Mouse (Mus musculus) cerebellum, postnatal 25 days (tissue): ENCODE results near the gene Hsd3b4.
"Not testable (repeated sequence)": the region's sequence is repeated elsewhere in the genome, so short reads cannot be mapped to it uniquely, and the experiment has no call there.

Source experiments
- DNase-seq, 2 experiments: peaks; one replicate each; pipeline ENCODE4 v3.0.0; 2021; ENCODE audit warnings: mixed read lengths in 2 of 2

Hsd3b4 gene

GRCm38 (mm10) chr3:98510414-98510813 lies at the start of gene Hsd3b4:
Hsd3b4 (minus strand) TSS chr3:98510514.
- not testable (repeated sequence) for DNase-seq

DNA sequence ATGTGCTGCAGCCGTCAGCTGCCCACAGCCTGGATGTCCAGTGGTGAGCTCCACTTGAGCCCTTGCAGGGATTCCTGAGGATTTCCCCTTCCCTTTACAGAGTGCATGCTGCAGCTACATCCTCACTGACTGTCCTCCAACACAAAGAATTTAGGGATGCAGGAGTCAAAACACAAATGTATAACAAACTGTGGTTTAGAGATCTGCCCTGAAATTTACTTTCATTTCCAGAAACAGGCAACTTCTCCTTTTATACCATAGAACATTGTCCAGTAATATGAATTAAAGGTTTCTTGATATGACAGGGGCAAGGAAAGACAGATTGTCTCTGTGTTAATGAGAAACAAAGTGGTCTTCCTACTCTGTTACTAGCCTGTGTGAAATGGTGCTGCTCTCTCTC lies 40.5 kb upstream of the Hsd3b4 start:
- DNase-seq: not testable (repeated sequence)

DNA sequence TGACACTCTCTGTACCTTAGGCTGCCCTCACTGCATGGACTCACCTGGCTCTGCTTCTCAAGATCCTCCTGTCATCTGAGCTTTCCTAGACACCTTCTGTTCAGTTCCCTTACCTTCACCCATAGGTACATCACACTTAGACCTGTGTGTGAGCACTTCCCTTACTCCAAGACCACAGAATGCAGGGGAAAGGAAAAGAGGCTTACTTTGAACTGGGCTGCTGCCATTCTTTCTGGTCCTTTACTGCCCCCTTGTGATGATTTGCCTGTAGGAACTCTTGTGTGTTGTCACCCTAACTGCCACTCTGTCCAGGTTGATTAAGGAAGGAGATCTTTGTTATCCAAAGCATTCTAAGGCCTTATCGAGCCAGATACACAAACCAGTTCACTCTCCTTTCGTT lies 39.9 kb upstream of the Hsd3b4 start:
- not testable (repeated sequence) for DNase-seq

- not testable (repeated sequence) for DNase-seq
Measured at GRCm38 (mm10) chr3:98548495-98548894, 38.2 kb upstream of the Hsd3b4 start.

GRCm38 (mm10) chr3:98547641-98548040 lies 37.3 kb upstream of the Hsd3b4 start:
- DNase-seq: not testable (repeated sequence)

GRCm38 (mm10) chr3:98524978-98525377 lies 14.7 kb upstream of the Hsd3b4 start:
- not testable (repeated sequence) for DNase-seq

GRCm38 (mm10) chr3:98524552-98524951 lies 14.2 kb upstream of the Hsd3b4 start:
- DNase-seq: not testable (repeated sequence)

DNA sequence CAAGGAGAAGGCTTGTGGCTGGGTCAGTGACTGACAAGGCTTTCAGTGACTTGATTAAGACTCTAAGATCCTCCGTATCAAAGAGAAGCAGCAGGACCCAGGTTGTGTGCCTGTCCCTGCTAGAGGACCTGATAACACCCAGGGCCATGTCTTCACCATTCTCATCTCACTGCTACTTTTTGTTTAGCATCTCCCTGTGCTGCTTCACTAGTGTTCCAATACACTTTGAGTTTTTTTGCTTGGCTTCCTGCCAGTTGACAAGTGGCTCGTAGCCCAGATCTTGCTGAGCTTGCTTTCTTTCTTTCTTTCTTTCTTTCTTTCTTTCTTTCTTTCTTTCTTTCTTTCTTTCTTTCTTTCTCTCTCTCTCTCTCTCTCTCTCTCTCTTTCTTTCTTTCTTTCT lies 12.5 kb upstream of the Hsd3b4 start:
- not testable (repeated sequence) for DNase-seq

DNA sequence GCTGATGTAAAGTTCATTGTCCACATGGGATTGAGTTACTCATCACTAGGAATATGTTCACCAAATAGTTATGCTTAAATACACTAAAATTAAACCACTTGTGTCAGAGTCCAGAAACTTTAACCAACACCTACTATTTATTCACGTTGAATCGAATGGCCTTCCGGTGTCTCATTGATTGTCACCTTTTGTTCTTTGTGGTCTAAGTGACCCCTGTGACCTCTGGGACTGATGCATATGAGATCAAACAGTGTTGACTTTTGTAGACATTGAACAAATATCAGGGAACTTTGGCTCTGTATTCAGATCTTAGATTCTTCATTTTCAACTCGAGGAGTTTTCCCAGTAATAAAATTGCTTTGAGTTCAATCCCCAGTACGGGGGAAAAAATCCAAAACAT lies 3.1 kb downstream of the Hsd3b4 start:
- DNase-seq: not testable (repeated sequence)

DNA sequence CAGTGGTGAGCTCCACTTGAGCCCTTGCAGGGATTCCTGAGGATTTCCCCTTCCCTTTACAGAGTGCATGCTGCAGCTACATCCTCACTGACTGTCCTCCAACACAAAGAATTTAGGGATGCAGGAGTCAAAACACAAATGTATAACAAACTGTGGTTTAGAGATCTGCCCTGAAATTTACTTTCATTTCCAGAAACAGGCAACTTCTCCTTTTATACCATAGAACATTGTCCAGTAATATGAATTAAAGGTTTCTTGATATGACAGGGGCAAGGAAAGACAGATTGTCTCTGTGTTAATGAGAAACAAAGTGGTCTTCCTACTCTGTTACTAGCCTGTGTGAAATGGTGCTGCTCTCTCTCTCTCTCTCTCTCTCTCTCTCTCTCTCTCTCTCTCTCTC lies 12.9 kb downstream of the Hsd3b4 start:
- not testable (repeated sequence) for DNase-seq

GRCm38 (mm10) chr3:98496762-98497161 lies 13.6 kb downstream of the Hsd3b4 start:
- not testable (repeated sequence) for DNase-seq

GRCm38 (mm10) chr3:98495055-98495454 lies 15.3 kb downstream of the Hsd3b4 start:
- not testable (repeated sequence) for DNase-seq

DNA sequence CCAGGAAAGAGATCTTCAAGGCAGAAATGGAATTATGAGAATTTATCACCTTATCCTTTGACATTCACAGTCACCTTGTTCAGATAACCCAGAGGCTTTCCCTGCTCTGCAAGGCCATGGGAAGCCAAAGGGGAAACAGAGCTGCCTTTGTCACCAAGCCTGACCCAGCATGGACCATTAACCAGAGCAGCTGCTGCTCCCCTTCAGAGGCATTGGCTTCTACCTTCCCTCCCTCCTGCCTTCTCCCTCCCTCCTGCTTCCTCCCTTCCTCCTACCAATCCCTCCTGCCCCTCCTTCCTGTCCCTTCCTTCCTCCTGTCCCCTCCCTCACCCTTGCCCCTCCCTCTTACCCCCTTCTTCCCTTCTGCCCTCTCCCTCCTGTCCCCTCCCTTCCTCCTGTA lies 16.1 kb downstream of the Hsd3b4 start:
- DNase-seq: not testable (repeated sequence)

DNA sequence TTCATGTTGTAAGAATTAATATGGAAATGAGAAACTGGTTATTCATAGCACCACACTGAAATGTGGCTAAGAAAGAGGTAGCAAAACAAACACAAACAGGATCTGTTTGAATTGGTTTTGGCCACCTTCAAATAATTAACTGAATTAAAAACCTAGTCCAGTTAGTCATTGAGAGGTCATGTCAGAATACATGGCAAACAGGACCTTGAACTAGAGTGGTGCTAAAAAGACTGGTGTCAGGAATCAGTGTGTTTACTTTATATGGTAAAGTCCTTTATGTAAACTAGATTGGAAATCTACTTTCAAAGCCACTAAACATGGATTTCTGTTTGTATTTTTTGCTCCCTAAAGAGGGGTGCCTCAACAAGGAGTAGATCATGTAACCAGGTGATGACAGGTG lies 38.8 kb downstream of the Hsd3b4 start:
- DNase-seq: not testable (repeated sequence)

DNA sequence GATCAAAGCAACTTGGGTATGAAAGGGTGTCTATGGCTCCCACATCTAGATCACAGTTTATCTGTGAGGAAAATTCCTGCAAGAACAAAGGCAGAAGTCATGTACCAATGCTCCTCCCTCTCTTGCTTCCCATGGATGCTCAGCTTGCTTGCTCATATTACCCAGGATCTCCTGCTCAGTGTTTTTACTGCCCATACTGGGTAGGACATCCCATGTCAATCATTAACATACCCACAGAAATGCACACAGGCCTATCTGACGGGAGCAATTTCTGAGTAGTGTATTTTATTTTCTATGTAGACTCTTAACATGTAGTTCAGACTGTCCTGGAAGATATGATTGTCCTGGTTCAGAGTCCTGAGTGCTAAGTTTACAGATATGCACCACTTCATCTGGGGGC lies 39.3 kb downstream of the Hsd3b4 start:
- DNase-seq: not testable (repeated sequence)

- DNase-seq: not testable (repeated sequence)
Measured at GRCm38 (mm10) chr3:98469323-98469722, 41.0 kb downstream of the Hsd3b4 start.

- DNase-seq: not testable (repeated sequence)
Measured at GRCm38 (mm10) chr3:98457026-98457425, 53.3 kb downstream of the Hsd3b4 start, which contains the start of gene Gm4450. Gm4450 (minus strand) TSS chr3:98457126.

GRCm38 (mm10) chr3:98453786-98454185 lies 56.5 kb downstream of the Hsd3b4 start:
- not testable (repeated sequence) for DNase-seq
